Mouse (Mus musculus): Measurements from ENCODE around the gene Golga5. TPM values are rescaled to one million over a fixed set of nuclear protein-coding genes. Genes with fewer than 3 reads are reported as not detected.

The Golga5 gene
- polyA plus RNA-seq, 1 experiment = 40.2 TPM

GRCm38 (mm10) chr12:102511363-102511762, 42.4 kb downstream of the Golga5 start:
- no peak for DNase-seq (ENCODE audit: low spot score)

- no peak for DNase-seq (ENCODE audit: low spot score)
These were observed 45.2 kb downstream of the Golga5 start for GRCm38 (mm10) chr12:102514151-102514550.

DNA sequence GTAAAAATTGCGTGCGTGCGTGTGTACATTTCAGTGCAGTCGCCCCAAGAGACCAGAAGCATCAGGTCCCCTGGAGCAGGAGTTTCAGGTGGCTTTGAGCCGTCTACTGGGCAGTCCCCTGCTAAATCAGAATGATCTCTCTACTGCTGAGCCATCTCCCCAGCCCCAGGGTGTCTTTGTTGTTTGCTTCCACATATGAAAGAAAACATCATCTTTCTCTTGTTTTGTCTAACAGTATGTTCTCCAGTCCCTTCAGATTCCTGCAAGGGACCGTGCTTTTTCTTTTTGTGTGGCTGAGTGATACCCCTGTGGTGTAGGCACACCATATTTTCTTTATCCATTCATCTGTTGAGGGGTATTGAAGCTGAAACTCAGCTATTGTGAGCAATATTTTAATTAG, 45.8 kb downstream of the Golga5 start:
- no peak for DNase-seq (ENCODE audit: low spot score)

GRCm38 (mm10) chr12:102516151-102516550, 47.2 kb downstream of the Golga5 start:
- no peak for DNase-seq (ENCODE audit: low spot score)

DNA sequence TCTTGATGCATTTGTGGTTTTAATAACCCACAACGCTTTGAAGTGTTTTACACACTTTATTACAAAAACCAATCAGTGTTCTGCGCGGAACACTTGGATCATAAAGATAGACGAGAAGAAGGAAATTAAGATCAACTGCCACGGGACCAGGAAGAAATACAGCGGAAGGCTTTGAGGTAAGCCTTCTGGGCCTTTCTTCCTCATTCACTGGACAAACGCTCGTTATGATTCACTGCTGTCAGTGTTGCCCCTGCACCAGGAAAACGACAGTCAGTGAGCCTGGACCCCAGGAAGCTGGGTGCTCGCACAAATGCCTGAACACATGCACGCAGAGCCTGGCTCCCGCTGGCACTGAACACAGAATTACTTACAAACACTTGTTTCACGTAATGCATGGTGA, 48.7 kb downstream of the Golga5 start:
- no peak for DNase-seq (ENCODE audit: low spot score)

DNA sequence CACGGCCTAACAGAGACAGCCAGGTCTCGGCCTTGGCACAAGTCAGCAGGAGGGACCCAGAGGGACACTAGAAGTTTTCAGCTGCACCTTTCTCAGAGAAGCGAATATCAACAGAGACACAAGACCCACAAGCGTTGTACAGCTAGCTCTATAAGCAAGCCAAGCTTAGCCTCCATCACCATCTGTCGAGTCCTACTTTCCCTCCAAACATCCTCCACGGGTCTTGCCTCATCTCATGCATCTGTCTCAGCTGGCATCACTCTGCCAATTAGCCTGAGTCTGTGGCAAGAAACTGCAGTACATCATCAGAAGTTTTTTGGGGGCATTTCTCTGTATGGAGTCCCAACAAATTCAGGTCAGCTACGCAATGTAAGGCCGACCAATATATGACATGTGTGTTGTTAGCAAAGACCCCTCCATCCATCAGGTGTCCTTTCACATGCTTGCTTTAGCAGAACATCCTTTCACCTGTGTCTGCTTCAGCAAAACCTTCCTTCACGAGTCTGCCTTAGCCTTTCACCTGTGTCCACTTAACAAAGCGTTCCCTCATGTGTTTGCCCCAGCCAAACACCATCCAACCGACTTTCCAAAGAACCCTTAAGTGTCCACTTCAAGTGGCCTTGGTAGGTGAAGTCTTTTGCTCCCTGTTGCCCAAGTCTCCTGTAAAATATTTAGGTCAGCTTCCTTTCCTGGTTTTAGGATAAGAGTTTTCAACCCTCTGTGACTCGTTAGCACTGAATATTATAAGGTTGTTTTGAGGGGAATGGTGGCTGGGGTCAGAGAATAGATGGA, 51.2 kb downstream of the Golga5 start:
- no peak for DNase-seq (ENCODE audit: low spot score)

DNA sequence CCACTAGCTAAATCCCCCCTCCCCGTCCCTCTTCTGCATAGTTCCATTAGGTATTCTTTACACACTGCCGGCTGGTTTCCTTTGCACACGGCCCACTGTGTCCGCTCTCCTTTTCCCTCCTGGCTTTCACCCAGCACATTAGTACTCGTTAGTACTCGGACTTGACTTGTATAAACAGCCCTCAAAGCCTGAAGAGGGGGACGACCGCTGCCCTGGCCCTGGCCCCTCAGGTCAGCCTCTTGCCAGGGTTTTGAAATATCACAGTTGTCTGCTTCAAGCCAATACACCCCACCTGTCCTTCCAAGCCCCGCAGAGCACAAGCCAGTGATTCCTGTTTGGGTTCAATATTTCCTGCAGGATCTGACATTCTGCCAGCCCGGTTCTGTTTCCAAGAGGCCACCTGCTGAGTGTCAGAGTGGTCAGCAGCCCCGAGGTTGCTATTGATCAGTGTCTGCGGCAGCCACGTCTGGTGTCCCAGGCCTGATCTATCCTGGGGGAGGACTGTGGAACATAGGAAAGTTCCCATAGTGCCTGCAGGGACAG, 52.9 kb downstream of the Golga5 start:
- DNase-seq (ENCODE audit: low spot score) = no peak

GRCm38 (mm10) chr12:102524216-102524615, 55.3 kb downstream of the Golga5 start:
- DNase-seq (ENCODE audit: low spot score) = no peak

GRCm38 (mm10) chr12:102524760-102525159, 55.8 kb downstream of the Golga5 start:
- DNase-seq (ENCODE audit: low spot score) = no peak

GRCm38 (mm10) chr12:102527989-102528388, 59.1 kb downstream of the Golga5 start:
- no peak for DNase-seq (ENCODE audit: low spot score)

- no peak for DNase-seq (ENCODE audit: low spot score)
These were observed 66.9 kb downstream of the Golga5 start for GRCm38 (mm10) chr12:102535796-102536195.

GRCm38 (mm10) chr12:102540278-102540677, 71.3 kb downstream of the Golga5 start:
- DNase-seq (ENCODE audit: low spot score) = no peak

GRCm38 (mm10) chr12:102541168-102541567, 72.2 kb downstream of the Golga5 start:
- no peak for DNase-seq (ENCODE audit: low spot score)

DNA sequence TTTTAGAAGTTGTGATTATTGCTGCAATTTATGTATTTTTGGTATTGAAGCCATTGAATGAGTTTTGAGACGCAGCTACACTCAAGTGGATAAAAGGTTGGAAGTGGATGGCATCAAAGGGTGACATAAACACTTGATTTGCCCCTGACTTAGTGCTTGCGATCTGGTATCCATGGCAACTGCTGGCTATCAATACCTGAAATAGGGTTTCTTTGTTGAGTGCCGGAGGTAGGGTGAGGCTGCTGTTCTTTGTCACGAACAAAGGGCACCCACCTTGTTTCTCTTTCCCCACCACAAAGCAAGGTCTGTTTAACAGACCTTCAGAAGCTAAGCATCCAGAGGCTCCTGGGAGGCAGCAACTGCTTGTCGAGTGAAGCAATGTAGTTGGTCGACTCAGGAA, 76.2 kb downstream of the Golga5 start:
- DNase-seq (ENCODE audit: low spot score) = no peak

Other genes starting within 250 kb of the Golga5 start
- 2.1 and 5.5 TPM in 2 replicates for gene Rin3, start 186.1 kb upstream of the Golga5 start, polyA plus RNA-seq (2012; rRNA removed)
- gene Lgmn, start 29.3 kb upstream of the Golga5 start, polyA plus RNA-seq (2012; rRNA removed) = 73.4 and 84.0 TPM in 2 replicates
- 0.19 and 0.35 TPM in 2 replicates for gene Chga, start 85.8 kb downstream of the Golga5 start, polyA plus RNA-seq (2012; rRNA removed)
- gene Itpk1, start 235.8 kb downstream of the Golga5 start, polyA plus RNA-seq (2012; rRNA removed) = 43.6 and 57.6 TPM in 2 replicates